Mouse (Mus musculus): Measurements from ENCODE around the gene Gltp.

- TF ChIP-seq POLR2A (IDR thresholded peaks at IDR 0.05; ENCODE audit: low read depth, low read length) (no peak), CTCF (IDR thresholded peaks at IDR 0.05; ENCODE audit: extremely low read depth, insufficient read depth, insufficient read length, insufficient replicate concordance) (no peak)
Measured at GRCm38 (mm10) chr5:114645916-114646315, 44.9 kb downstream of the Gltp start.

Data from spleen, adult 2 months (tissue).